Mouse (Mus musculus) lung, adult 2 months (tissue): ENCODE data around the gene Gda.

Experiments
- CTCF ChIP-seq: fragments of 200-500 bp; IDR thresholded peaks from 2 replicates; pipeline ENCODE4 v1.5.1; 2011; ENCODE audit warnings: mild to moderate bottlenecking, low read length, control low read depth; ENCODE audit not compliant: insufficient read depth
- POLR2A ChIP-seq: fragments of 200-500 bp; IDR thresholded peaks from 2 replicates; pipeline ENCODE4 v1.6.1; 2011; ENCODE audit warnings: low read depth, mild to moderate bottlenecking, control low read depth, low read length, borderline replicate concordance; ENCODE audit errors: extremely low read depth

DNA sequence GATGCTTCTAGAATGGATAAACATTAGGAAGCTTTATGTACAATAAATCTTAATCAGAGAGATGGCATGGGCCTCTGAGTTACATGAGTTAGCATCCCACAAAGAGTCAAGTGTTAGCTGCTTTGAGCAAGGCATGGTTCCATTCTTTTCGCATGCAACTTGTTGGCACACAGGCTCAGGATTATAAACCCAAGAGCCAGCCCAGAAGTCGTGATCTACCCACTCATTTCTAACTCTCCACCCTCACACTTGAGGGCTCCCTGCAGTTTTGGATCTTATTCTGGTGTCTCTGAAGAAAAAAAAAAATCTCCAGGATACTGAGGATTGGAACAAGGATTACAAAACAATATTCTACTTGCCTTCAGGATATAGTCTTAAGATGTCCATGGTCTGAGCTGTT is 4.5 kb upstream of the Gda start:
- TF ChIP-seq POLR2A, result no peak
- no peak for TF ChIP-seq CTCF
